Mouse (Mus musculus) heart, postnatal 0 days (tissue): ENCODE data around the gene Ptprm.

Experiments
- CTCF ChIP-seq: IDR thresholded peaks from 2 replicates; pipeline ENCODE4 v1.5.1; 2016; ENCODE audit warnings: antibody characterized with exemption, control low read depth, low read depth
- EP300 ChIP-seq: IDR thresholded peaks from 2 replicates; pipeline ENCODE4 v1.6.1; 2016; ENCODE audit warnings: antibody characterized with exemption, low read depth

- TF ChIP-seq EP300 = no peak
- no peak for TF ChIP-seq CTCF
These were observed 661.1 kb downstream of the Ptprm start for GRCm38 (mm10) chr17:66692941-66693675.
